Mouse (Mus musculus): ENCODE measurements around the gene Nup88. TPM values are rescaled to one million over a fixed set of nuclear protein-coding genes. Genes with fewer than 3 reads are reported as not detected.
"Not testable (repeated sequence)": the region's sequence is repeated elsewhere in the genome, so short reads cannot be mapped to it uniquely, and the experiment has no call there.

The Nup88 gene
- polyA plus RNA-seq, 1 experiment = 227 TPM

GRCm38 (mm10) chr11:70919524-70919923, 50.2 kb downstream of the Nup88 start:
- no peak overlapping the region for H3K4me3 ChIP-seq (ENCODE audit: low read depth, low read length)
- TF ChIP-seq CTCF (IDR thresholded peaks at IDR 0.05; ENCODE audit: low read depth, low read length) = no peak
- TF ChIP-seq POLR2A (IDR thresholded peaks at IDR 0.05; ENCODE audit: insufficient read depth, low read length) = no peak
- H3K9me3 ChIP-seq (replicated peaks; ENCODE audit: control insufficient read depth, insufficient read depth, low read length, poor library complexity, severe bottlenecking) = no peaks in the 10 kb centered on the region
- H3K27ac ChIP-seq (ENCODE audit: insufficient read depth, low read length) = no peak overlapping the region
- H3K4me1 ChIP-seq (ENCODE audit: control insufficient read depth, insufficient read depth, low read length) = no peaks in the 10 kb centered on the region
- H3K36me3 ChIP-seq (ENCODE audit: control insufficient read depth, insufficient read depth, low read length, poor library complexity, severe bottlenecking) = peaks cover 19% of the 10 kb centered on the region
- no peak overlapping the region for H3K9ac ChIP-seq (ENCODE audit: low read depth, poor library complexity, severe bottlenecking)
- no peaks in the 10 kb centered on the region for H3K27me3 ChIP-seq (ENCODE audit: control insufficient read depth, insufficient read depth, low read length, poor library complexity, severe bottlenecking)

DNA sequence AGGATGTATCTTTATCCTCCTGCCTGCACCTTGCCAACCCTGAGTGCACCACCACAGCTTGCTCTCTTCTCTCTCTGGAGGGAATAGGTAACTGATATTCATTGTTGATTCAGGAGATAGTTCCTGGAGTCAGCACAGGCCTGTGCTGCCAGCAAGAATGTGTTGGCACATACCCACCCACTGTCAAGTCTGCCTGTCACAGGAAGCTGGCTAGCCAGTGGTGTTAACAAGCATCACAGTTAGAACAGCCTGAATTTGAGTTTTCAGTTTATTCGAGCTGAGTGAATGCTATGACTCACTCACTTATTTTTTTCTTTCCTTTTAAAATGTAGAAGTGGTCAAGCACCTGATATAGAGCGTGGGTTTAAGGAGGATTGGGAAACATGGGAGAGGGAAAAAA, 51.9 kb downstream of the Nup88 start:
- Histone ChIP-seq H3K27me3 (ENCODE audit: control insufficient read depth, insufficient read depth, low read length, poor library complexity, severe bottlenecking) (no peaks in the 10 kb centered on the region), H3K4me1 (ENCODE audit: control insufficient read depth, insufficient read depth, low read length) (no peaks in the 10 kb centered on the region), H3K9ac (ENCODE audit: low read depth, poor library complexity, severe bottlenecking) (no peak overlapping the region), H3K4me3 (ENCODE audit: low read depth, low read length) (no peak overlapping the region), H3K27ac (ENCODE audit: insufficient read depth, low read length) (no peak overlapping the region), H3K36me3 (ENCODE audit: control insufficient read depth, insufficient read depth, low read length, poor library complexity, severe bottlenecking) (peaks cover 13% of the 10 kb centered on the region), H3K9me3 (replicated peaks; ENCODE audit: control insufficient read depth, insufficient read depth, low read length, poor library complexity, severe bottlenecking) (no peaks in the 10 kb centered on the region)
- TF ChIP-seq POLR2A (IDR thresholded peaks at IDR 0.05; ENCODE audit: insufficient read depth, low read length) = no peak
- no peak for TF ChIP-seq CTCF (IDR thresholded peaks at IDR 0.05; ENCODE audit: low read depth, low read length)
- no peak for TF ChIP-seq EP300 (IDR thresholded peaks at IDR 0.05; ENCODE audit: insufficient read depth, low read depth, low read length)

DNA sequence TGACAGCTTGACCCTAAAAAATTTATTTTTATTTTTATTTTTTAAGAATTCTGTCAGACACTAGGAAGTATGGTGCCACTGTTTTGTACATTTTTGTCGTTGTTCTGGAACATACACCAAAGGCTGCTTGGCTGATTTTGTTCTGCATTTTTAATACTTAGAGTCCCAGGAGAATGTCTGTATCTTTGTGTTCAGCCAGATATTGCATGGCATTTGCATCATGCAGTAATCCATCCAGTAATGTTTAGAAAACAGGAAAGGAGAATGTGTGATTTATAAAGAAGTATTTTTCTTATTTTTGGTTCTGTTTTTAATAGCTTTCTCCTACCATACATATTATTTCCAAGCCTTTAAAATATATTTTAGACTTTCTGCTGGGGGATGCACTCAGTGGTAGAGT, 57.9 kb downstream of the Nup88 start:
- Histone ChIP-seq H3K9me3 (replicated peaks; ENCODE audit: control insufficient read depth, insufficient read depth, low read length, poor library complexity, severe bottlenecking) (no peaks in the 10 kb centered on the region; the same call in 1 of the 2 replicates), H3K4me1 (ENCODE audit: control insufficient read depth, insufficient read depth, low read length) (no peaks in the 10 kb centered on the region), H3K4me3 (ENCODE audit: low read depth, low read length) (no peak overlapping the region), H3K27ac (ENCODE audit: insufficient read depth, low read length) (no peak overlapping the region), H3K27me3 (ENCODE audit: control insufficient read depth, insufficient read depth, low read length, poor library complexity, severe bottlenecking) (no peaks in the 10 kb centered on the region), H3K9ac (ENCODE audit: low read depth, poor library complexity, severe bottlenecking) (no peak overlapping the region), H3K36me3 (ENCODE audit: control insufficient read depth, insufficient read depth, low read length, poor library complexity, severe bottlenecking) (peaks cover 7% of the 10 kb centered on the region)
- TF ChIP-seq EP300 (IDR thresholded peaks at IDR 0.05; ENCODE audit: insufficient read depth, low read depth, low read length) = no peak
- no peak for TF ChIP-seq CTCF (IDR thresholded peaks at IDR 0.05; ENCODE audit: low read depth, low read length)
- TF ChIP-seq POLR2A (IDR thresholded peaks at IDR 0.05; ENCODE audit: insufficient read depth, low read length) = no peak

- no peak overlapping the region for H3K4me3 ChIP-seq (ENCODE audit: low read depth, low read length)
- no peaks in the 10 kb centered on the region for H3K27me3 ChIP-seq (ENCODE audit: control insufficient read depth, insufficient read depth, low read length, poor library complexity, severe bottlenecking)
- no peak overlapping the region for H3K27ac ChIP-seq (ENCODE audit: insufficient read depth, low read length)
- H3K36me3 ChIP-seq (ENCODE audit: control insufficient read depth, insufficient read depth, low read length, poor library complexity, severe bottlenecking) = peaks cover 5% of the 10 kb centered on the region
- H3K9ac ChIP-seq (ENCODE audit: low read depth, poor library complexity, severe bottlenecking) = no peak overlapping the region
- TF ChIP-seq POLR2A (IDR thresholded peaks at IDR 0.05; ENCODE audit: insufficient read depth, low read length) = no peak
- no peak for TF ChIP-seq EP300 (IDR thresholded peaks at IDR 0.05; ENCODE audit: insufficient read depth, low read depth, low read length)
- H3K9me3 ChIP-seq (replicated peaks; ENCODE audit: control insufficient read depth, insufficient read depth, low read length, poor library complexity, severe bottlenecking) = no peaks in the 10 kb centered on the region; the same call in 1 of the 2 replicates
- H3K4me1 ChIP-seq (ENCODE audit: control insufficient read depth, insufficient read depth, low read length) = no peaks in the 10 kb centered on the region
These were observed 58.5 kb downstream of the Nup88 start for GRCm38 (mm10) chr11:70911323-70911722.

- Histone ChIP-seq H3K9ac (ENCODE audit: low read depth, poor library complexity, severe bottlenecking) (no peak overlapping the region), H3K27me3 (ENCODE audit: control insufficient read depth, insufficient read depth, low read length, poor library complexity, severe bottlenecking) (no peaks in the 10 kb centered on the region), H3K9me3 (replicated peaks; ENCODE audit: control insufficient read depth, insufficient read depth, low read length, poor library complexity, severe bottlenecking) (no peaks in the 10 kb centered on the region; the same call in 1 of the 2 replicates), H3K27ac (ENCODE audit: insufficient read depth, low read length) (no peak overlapping the region), H3K36me3 (ENCODE audit: control insufficient read depth, insufficient read depth, low read length, poor library complexity, severe bottlenecking) (peaks cover 7% of the 10 kb centered on the region), H3K4me3 (ENCODE audit: low read depth, low read length) (no peak overlapping the region), H3K4me1 (ENCODE audit: control insufficient read depth, insufficient read depth, low read length) (no peaks in the 10 kb centered on the region)
- no peak for TF ChIP-seq EP300 (IDR thresholded peaks at IDR 0.05; ENCODE audit: insufficient read depth, low read depth, low read length)
- TF ChIP-seq CTCF (IDR thresholded peaks at IDR 0.05; ENCODE audit: low read depth, low read length) = no peak
- no peak for TF ChIP-seq POLR2A (IDR thresholded peaks at IDR 0.05; ENCODE audit: insufficient read depth, low read length)
These were observed 63.1 kb downstream of the Nup88 start for GRCm38 (mm10) chr11:70906681-70907080.

DNA sequence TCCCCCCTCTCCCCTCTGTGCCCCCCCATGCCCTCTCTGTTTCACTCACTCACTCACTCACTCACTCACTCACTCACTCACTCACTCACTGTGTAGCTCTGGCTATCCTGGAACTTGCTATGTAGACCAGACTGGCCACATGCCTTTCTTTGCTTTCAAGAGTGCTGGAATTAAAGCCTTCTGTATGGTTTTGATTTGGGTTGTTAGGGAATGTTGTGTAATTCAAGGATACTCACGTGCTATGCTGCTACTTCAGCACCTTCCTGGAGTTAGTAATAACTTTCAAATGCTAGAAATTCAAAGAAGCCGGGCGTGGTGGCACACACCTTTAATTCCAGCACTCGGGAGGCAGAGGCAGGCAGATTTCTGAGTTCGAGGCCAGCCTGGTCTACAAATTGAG, 71.6 kb downstream of the Nup88 start:
- H3K9ac ChIP-seq (ENCODE audit: low read depth, poor library complexity, severe bottlenecking); H3K27me3 ChIP-seq (ENCODE audit: control insufficient read depth, insufficient read depth, low read length, poor library complexity, severe bottlenecking); H3K9me3 ChIP-seq (replicated peaks; ENCODE audit: control insufficient read depth, insufficient read depth, low read length, poor library complexity, severe bottlenecking); H3K27ac ChIP-seq (ENCODE audit: insufficient read depth, low read length); H3K4me1 ChIP-seq (ENCODE audit: control insufficient read depth, insufficient read depth, low read length); H3K4me3 ChIP-seq (ENCODE audit: low read depth, low read length): not testable (repeated sequence)
- peaks cover 15% of the 10 kb centered on the region for H3K36me3 ChIP-seq (ENCODE audit: control insufficient read depth, insufficient read depth, low read length, poor library complexity, severe bottlenecking)
